Mouse (Mus musculus): Measurements from ENCODE around the gene Slc1a1. TPM values are rescaled to one million over a fixed set of nuclear protein-coding genes. Genes with fewer than 3 reads are reported as not detected.

The Slc1a1 gene
- total RNA-seq, 2 experiments from 2014 or later, result 0.80 to 0.81 TPM

GRCm38 (mm10) chr19:28917839-28918238 is 83.0 kb downstream of the Slc1a1 start:
- no peak for DNase-seq

GRCm38 (mm10) chr19:28926366-28926765 is 91.5 kb downstream of the Slc1a1 start:
- DNase-seq, result no peak

- DNase-seq, result no peak
These were observed 92.5 kb downstream of the Slc1a1 start for GRCm38 (mm10) chr19:28927396-28927795.

GRCm38 (mm10) chr19:28929034-28929433 is 94.2 kb downstream of the Slc1a1 start:
- no peak for DNase-seq

GRCm38 (mm10) chr19:28934897-28935296 is 100.0 kb downstream of the Slc1a1 start:
- no peak for DNase-seq

GRCm38 (mm10) chr19:28940135-28940874 is 105.5 kb downstream of the Slc1a1 start:
- DNase-seq, result no peak

- DNase-seq, result no peak
These were observed 106.4 kb downstream of the Slc1a1 start for GRCm38 (mm10) chr19:28941271-28941670.

- DNase-seq, result no peak
These were observed 111.9 kb downstream of the Slc1a1 start for GRCm38 (mm10) chr19:28946782-28947181.

GRCm38 (mm10) chr19:28947311-28947710 is 112.5 kb downstream of the Slc1a1 start:
- DNase-seq, result no peak

- DNase-seq, result no peak
These were observed 116.4 kb downstream of the Slc1a1 start for GRCm38 (mm10) chr19:28951251-28951650.

- no peak for DNase-seq
These were observed 128.3 kb downstream of the Slc1a1 start for GRCm38 (mm10) chr19:28963113-28963512.

- DNase-seq, result no peak
These were observed 128.6 kb downstream of the Slc1a1 start for GRCm38 (mm10) chr19:28963513-28963841.

Other genes starting within 250 kb of the Slc1a1 start
- 1 to 10 TPM; 2.1 to 2.8 TPM for gene Glis3, start 155.0 kb upstream of the Slc1a1 start, total RNA-seq (2021)
- 1 to 10 TPM; 3.4 to 3.5 TPM for gene Plpp6, start 128.9 kb downstream of the Slc1a1 start, total RNA-seq (2021)
- 1 to 10 TPM in 1 of 2 experiments, under 1 TPM in 1; 0.66 to 1.1 TPM for gene 4430402I18Rik, start 132.8 kb downstream of the Slc1a1 start, total RNA-seq (2021)
- 10 to 100 TPM; 31.4 to 38.1 TPM for gene Cdc37l1, start 155.3 kb downstream of the Slc1a1 start, total RNA-seq (2021)
- gene Ak3, start 212.9 kb downstream of the Slc1a1 start, total RNA-seq (2021), result 10 to 100 TPM; 60.1 to 61.7 TPM

All from gastrocnemius, postnatal 10 days (tissue).